In genomic region chr3:149444377-149444776, GRCm38 (mm10) we compare ENCODE assay signal across 11 mouse cellular contexts.
DNase-seq lines count a peak whose midpoint lies in the region; ATAC-seq lines count a peak whose summit lies in the region.
"Had no signal": no experiment of that assay in that cellular context is flagged by ENCODE, and none has a peak within 500 bp of the region (broad histone marks: within the 10 kb centered on the region; RNA-seq: fewer than 3 reads in every experiment).

No protein-coding gene starts in this region.

- H3K36me3 ChIP-seq in hindbrain, embryonic 12.5 days, result no peaks in the 10 kb centered on the region
- H3K36me3 ChIP-seq in hindbrain, embryonic 10.5 days, result no peaks in the 10 kb centered on the region
- H3K36me3 ChIP-seq in embryonic facial prominence, embryonic 10.5 days (replicated peaks), result no peaks in the 10 kb centered on the region
- no peaks in the 10 kb centered on the region for H3K36me3 ChIP-seq in forebrain, embryonic 16.5 days (ENCODE audit: control insufficient read depth, insufficient read depth)
- H3K36me3 ChIP-seq in midbrain, embryonic 14.5 days (ENCODE audit: control insufficient read depth, insufficient read depth, low read length), result no peaks in the 10 kb centered on the region

- peaks cover 5% of the 10 kb centered on the region; the same call in 1 of the 2 replicates for H3K27me3 ChIP-seq in hindbrain, embryonic 12.5 days
- H3K27me3 ChIP-seq in hindbrain, embryonic 10.5 days (ENCODE audit: insufficient read depth, poor library complexity, severe bottlenecking), result peaks cover 16% of the 10 kb centered on the region
- H3K27me3 ChIP-seq in embryonic facial prominence, embryonic 10.5 days (replicated peaks; ENCODE audit: low read depth, poor library complexity, severe bottlenecking), result peaks cover 18% of the 10 kb centered on the region
- H3K27me3 ChIP-seq in forebrain, embryonic 16.5 days (replicated peaks; ENCODE audit: control insufficient read depth, insufficient read depth, low read length), result no peaks in the 10 kb centered on the region
- no peaks in the 10 kb centered on the region for H3K27me3 ChIP-seq in midbrain, embryonic 14.5 days (ENCODE audit: control insufficient read depth, insufficient read depth, low read length)

- peak overlapping the region; percentile 31 for H3K4me3 ChIP-seq in hindbrain, embryonic 12.5 days
- H3K4me3 ChIP-seq in hindbrain, embryonic 10.5 days, result no peak overlapping the region
- peak overlapping the region; percentile 48; the same call in 1 of the 2 replicates for H3K4me3 ChIP-seq in embryonic facial prominence, embryonic 10.5 days
- peak overlapping the region; percentile 35 for H3K4me3 ChIP-seq in forebrain, embryonic 16.5 days (replicated peaks; ENCODE audit: low read length)
- H3K4me3 ChIP-seq in midbrain, embryonic 14.5 days (replicated peaks; ENCODE audit: low read depth, low read length), result peak overlapping the region; percentile 35
- H3K4me3 ChIP-seq: erythroblast, embryonic 14.5 days had no signal

- H3K9ac ChIP-seq in hindbrain, embryonic 12.5 days, result no peak overlapping the region
- 0 out of 2 replicates have a peak overlapping the region, but pooled peaks have one; percentile 29 for H3K9ac ChIP-seq in forebrain, embryonic 16.5 days (replicated peaks; ENCODE audit: low read depth, low read length)
- H3K9ac ChIP-seq in midbrain, embryonic 14.5 days (replicated peaks; ENCODE audit: low read length), result no peak overlapping the region

- no peak overlapping the region for H3K27ac ChIP-seq in hindbrain, embryonic 12.5 days
- no peak overlapping the region for H3K27ac ChIP-seq in hindbrain, embryonic 10.5 days
- no peak overlapping the region for H3K27ac ChIP-seq in embryonic facial prominence, embryonic 10.5 days (replicated peaks)
- no peak overlapping the region for H3K27ac ChIP-seq in forebrain, embryonic 16.5 days (ENCODE audit: low read length)
- H3K27ac ChIP-seq in midbrain, embryonic 14.5 days (replicated peaks; ENCODE audit: low read depth, low read length), result no peak overlapping the region

- H3K4me1 ChIP-seq in hindbrain, embryonic 12.5 days, result peaks cover 4% of the 10 kb centered on the region; the same call in 1 of the 2 replicates
- peaks cover 17% of the 10 kb centered on the region; the same call in 1 of the 2 replicates for H3K4me1 ChIP-seq in hindbrain, embryonic 10.5 days (replicated peaks)
- H3K4me1 ChIP-seq in embryonic facial prominence, embryonic 10.5 days, result peaks cover 14% of the 10 kb centered on the region
- H3K4me1 ChIP-seq in forebrain, embryonic 16.5 days (replicated peaks; ENCODE audit: control insufficient read depth, insufficient read depth, low read length), result peaks cover 6% of the 10 kb centered on the region; the same call in 1 of the 2 replicates
- no peaks in the 10 kb centered on the region for H3K4me1 ChIP-seq in midbrain, embryonic 14.5 days (ENCODE audit: control insufficient read depth, insufficient read depth, low read length)

- peak overlapping the region; percentile 54 for H3K4me2 ChIP-seq in hindbrain, embryonic 12.5 days (replicated peaks)
- peak overlapping the region; percentile 55 for H3K4me2 ChIP-seq in forebrain, embryonic 16.5 days (ENCODE audit: low read length)
- peak overlapping the region; percentile 50 for H3K4me2 ChIP-seq in midbrain, embryonic 14.5 days (ENCODE audit: low read length)

- no peaks in the 10 kb centered on the region for H3K9me3 ChIP-seq in hindbrain, embryonic 12.5 days (replicated peaks)
- no peaks in the 10 kb centered on the region for H3K9me3 ChIP-seq in hindbrain, embryonic 10.5 days
- H3K9me3 ChIP-seq in embryonic facial prominence, embryonic 10.5 days, result no peaks in the 10 kb centered on the region
- H3K9me3 ChIP-seq in forebrain, embryonic 16.5 days (ENCODE audit: control insufficient read depth, low read length), result no peaks in the 10 kb centered on the region
- H3K9me3 ChIP-seq in midbrain, embryonic 14.5 days (ENCODE audit: control insufficient read depth, low read length), result no peaks in the 10 kb centered on the region

- ATAC-seq in hindbrain, embryonic 12.5 days (ENCODE audit: low FRiP score), result no peak
- ATAC-seq in forebrain, embryonic 16.5 days, result no peak
- no peak for ATAC-seq in midbrain, embryonic 14.5 days (ENCODE audit: low FRiP score, low TSS enrichment)

- DNase-seq in hindbrain, embryonic 10.5 days (ENCODE audit: low spot score), result no peak
- DNase-seq in embryonic facial prominence, embryonic 10.5 days (ENCODE audit: low spot score), result no peak
- peak; percentile 44 for DNase-seq in midbrain, embryonic 14.5 days
- DNase-seq in cerebellum, adult 18-20 months, result no peak
- no peak for DNase-seq in embryo, embryonic 10.5 days (ENCODE audit: low spot score)
- no peak for DNase-seq in layer of hippocampus, adult 9-10 months (ENCODE audit: low spot score)
- DNase-seq: kidney, adult 11 months; lung, postnatal 36 days had no signal

- 76% methylated on average over 8 of the region's 8 CpGs for WGBS in hindbrain, embryonic 12.5 days
- WGBS in hindbrain, embryonic 10.5 days, result 81% methylated on average over 8 of the region's 8 CpGs
- 78% methylated on average over 8 of the region's 8 CpGs for WGBS in embryonic facial prominence, embryonic 10.5 days
- WGBS in forebrain, embryonic 16.5 days, result 33% methylated on average over 8 of the region's 8 CpGs
- WGBS in midbrain, embryonic 14.5 days, result 48% methylated on average over 8 of the region's 8 CpGs
